Mouse (Mus musculus): ENCODE measurements around the gene Pdzrn4. TPM values are rescaled to one million over a fixed set of nuclear protein-coding genes. Genes with fewer than 3 reads are reported as not detected.

Pdzrn4 gene
- polyA plus RNA-seq, 1 experiment from 2014 or later: 7.8 TPM

DNA sequence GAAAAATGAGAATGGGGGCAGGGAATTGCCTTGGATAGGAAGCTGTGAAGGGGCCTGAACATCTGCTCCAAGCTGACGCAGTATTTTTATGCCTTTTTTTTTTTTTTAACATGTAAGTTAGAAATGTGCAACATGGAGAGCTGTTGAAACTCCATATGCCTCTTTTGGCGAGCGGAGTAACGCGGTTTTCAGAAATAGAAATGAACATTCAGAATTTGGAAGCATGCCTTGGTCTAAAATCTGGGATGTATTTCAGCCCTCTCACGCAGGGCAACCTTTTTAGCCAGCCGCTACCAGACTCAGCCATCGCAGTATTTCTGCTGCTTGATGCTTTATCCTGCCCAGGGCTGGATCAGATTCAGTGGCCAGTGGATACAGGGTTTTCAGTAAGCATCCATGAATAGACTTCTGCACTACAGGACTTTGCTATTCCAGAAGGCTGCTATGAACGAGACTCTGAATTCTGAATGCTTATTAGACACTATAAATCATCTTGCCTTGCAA lies 225.1 kb downstream of the Pdzrn4 start:
- no peaks in the 10 kb centered on the region for H3K36me3 ChIP-seq (ENCODE audit: control insufficient read depth, insufficient read depth, low read length)
- ATAC-seq (ENCODE audit: low FRiP score) (no peak), DNase-seq (ENCODE audit: low spot score, missing footprints) (peak; percentile 71)
- no peak overlapping the region for H3K27ac ChIP-seq (ENCODE audit: low read depth, low read length)
- H3K9me3 ChIP-seq (ENCODE audit: control insufficient read depth, low read length): no peaks in the 10 kb centered on the region
- H3K4me3 ChIP-seq (ENCODE audit: low read depth, low read length): no peak overlapping the region
- WGBS: 91% methylated on average over 9 of the region's 9 CpGs
- no peak overlapping the region for H3K4me2 ChIP-seq
- H3K9ac ChIP-seq (ENCODE audit: low read length): no peak overlapping the region
- no peaks in the 10 kb centered on the region for H3K4me1 ChIP-seq (ENCODE audit: control insufficient read depth, insufficient read depth, low read length)
- no peaks in the 10 kb centered on the region for H3K27me3 ChIP-seq (ENCODE audit: control insufficient read depth, insufficient read depth, low read length)

GRCm38 (mm10) chr15:92622323-92622722 lies 225.6 kb downstream of the Pdzrn4 start:
- no peak overlapping the region for H3K4me2 ChIP-seq
- H3K9me3 ChIP-seq (ENCODE audit: control insufficient read depth, low read length): no peaks in the 10 kb centered on the region
- H3K36me3 ChIP-seq (ENCODE audit: control insufficient read depth, insufficient read depth, low read length): no peaks in the 10 kb centered on the region
- DNase-seq (ENCODE audit: low spot score, missing footprints) (peak; percentile 75), ATAC-seq (ENCODE audit: low FRiP score) (no peak)
- H3K4me3 ChIP-seq (ENCODE audit: low read depth, low read length): no peak overlapping the region
- no peaks in the 10 kb centered on the region for H3K4me1 ChIP-seq (ENCODE audit: control insufficient read depth, insufficient read depth, low read length)
- no peaks in the 10 kb centered on the region for H3K27me3 ChIP-seq (ENCODE audit: control insufficient read depth, insufficient read depth, low read length)
- 85% methylated on average over 5 of the region's 5 CpGs for WGBS
- no peak overlapping the region for H3K27ac ChIP-seq (ENCODE audit: low read depth, low read length)
- no peak overlapping the region for H3K9ac ChIP-seq (ENCODE audit: low read length)

DNA sequence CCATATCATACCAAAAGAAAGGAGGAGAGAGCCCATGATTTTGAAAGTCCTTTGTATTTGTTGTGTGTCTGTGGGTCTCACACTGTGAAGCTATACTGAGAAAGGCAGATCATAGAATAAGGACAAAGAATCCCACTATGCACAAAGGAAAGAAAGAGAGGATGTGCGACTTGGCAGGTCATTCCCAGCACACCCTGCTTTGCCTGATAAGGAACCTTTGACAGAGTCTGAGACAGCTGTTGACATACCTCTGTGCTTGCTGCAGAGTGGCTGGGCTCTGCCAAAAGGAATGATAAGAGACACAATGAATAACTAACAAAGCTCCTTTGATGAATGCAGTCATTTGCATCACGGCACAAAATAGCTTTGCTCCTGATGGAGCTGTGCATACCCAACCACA lies 232.5 kb downstream of the Pdzrn4 start:
- Histone ChIP-seq H3K27me3 (ENCODE audit: control insufficient read depth, insufficient read depth, low read length) (no peaks in the 10 kb centered on the region), H3K4me1 (ENCODE audit: control insufficient read depth, insufficient read depth, low read length) (peaks cover 4% of the 10 kb centered on the region; the same call in 1 of the 2 replicates), H3K9me3 (ENCODE audit: control insufficient read depth, low read length) (no peaks in the 10 kb centered on the region), H3K4me3 (ENCODE audit: low read depth, low read length) (no peak overlapping the region), H3K27ac (ENCODE audit: low read depth, low read length) (no peak overlapping the region), H3K36me3 (ENCODE audit: control insufficient read depth, insufficient read depth, low read length) (no peaks in the 10 kb centered on the region), H3K9ac (ENCODE audit: low read length) (no peak overlapping the region), H3K4me2 (no peak overlapping the region)
- whole genome bisulfite sequencing: 33% methylated on average over 2 of the region's 2 CpGs
- no peak for DNase-seq (ENCODE audit: low spot score, missing footprints)
- no peak for ATAC-seq (ENCODE audit: low FRiP score)

- no peak for ATAC-seq (ENCODE audit: low FRiP score)
- no peak overlapping the region for H3K9ac ChIP-seq (ENCODE audit: low read length)
- no peak overlapping the region for H3K4me2 ChIP-seq
- H3K4me3 ChIP-seq (ENCODE audit: low read depth, low read length): no peak overlapping the region
- H3K36me3 ChIP-seq (ENCODE audit: control insufficient read depth, insufficient read depth, low read length): no peaks in the 10 kb centered on the region
- no peaks in the 10 kb centered on the region for H3K27me3 ChIP-seq (ENCODE audit: control insufficient read depth, insufficient read depth, low read length)
- no peak overlapping the region for H3K27ac ChIP-seq (ENCODE audit: low read depth, low read length)
- WGBS: 91% methylated on average over 14 of the region's 14 CpGs
- peaks cover 3% of the 10 kb centered on the region; the same call in 1 of the 2 replicates for H3K4me1 ChIP-seq (ENCODE audit: control insufficient read depth, insufficient read depth, low read length)
- no peak for DNase-seq (ENCODE audit: low spot score, missing footprints)
- no peaks in the 10 kb centered on the region for H3K9me3 ChIP-seq (ENCODE audit: control insufficient read depth, low read length)
Measured at GRCm38 (mm10) chr15:92634044-92634610, 237.4 kb downstream of the Pdzrn4 start.

GRCm38 (mm10) chr15:92640212-92641082 lies 243.8 kb downstream of the Pdzrn4 start:
- Histone ChIP-seq H3K27ac (ENCODE audit: low read depth, low read length) (no peak overlapping the region), H3K4me1 (ENCODE audit: control insufficient read depth, insufficient read depth, low read length) (no peaks in the 10 kb centered on the region), H3K9me3 (ENCODE audit: control insufficient read depth, low read length) (no peaks in the 10 kb centered on the region), H3K4me3 (ENCODE audit: low read depth, low read length) (no peak overlapping the region), H3K36me3 (ENCODE audit: control insufficient read depth, insufficient read depth, low read length) (no peaks in the 10 kb centered on the region), H3K27me3 (ENCODE audit: control insufficient read depth, insufficient read depth, low read length) (no peaks in the 10 kb centered on the region), H3K9ac (ENCODE audit: low read length) (no peak overlapping the region), H3K4me2 (no peak overlapping the region)
- no peak for ATAC-seq (ENCODE audit: low FRiP score)
- WGBS: 85% methylated on average over 18 of the region's 18 CpGs
- DNase-seq (ENCODE audit: low spot score, missing footprints): no peak

DNA sequence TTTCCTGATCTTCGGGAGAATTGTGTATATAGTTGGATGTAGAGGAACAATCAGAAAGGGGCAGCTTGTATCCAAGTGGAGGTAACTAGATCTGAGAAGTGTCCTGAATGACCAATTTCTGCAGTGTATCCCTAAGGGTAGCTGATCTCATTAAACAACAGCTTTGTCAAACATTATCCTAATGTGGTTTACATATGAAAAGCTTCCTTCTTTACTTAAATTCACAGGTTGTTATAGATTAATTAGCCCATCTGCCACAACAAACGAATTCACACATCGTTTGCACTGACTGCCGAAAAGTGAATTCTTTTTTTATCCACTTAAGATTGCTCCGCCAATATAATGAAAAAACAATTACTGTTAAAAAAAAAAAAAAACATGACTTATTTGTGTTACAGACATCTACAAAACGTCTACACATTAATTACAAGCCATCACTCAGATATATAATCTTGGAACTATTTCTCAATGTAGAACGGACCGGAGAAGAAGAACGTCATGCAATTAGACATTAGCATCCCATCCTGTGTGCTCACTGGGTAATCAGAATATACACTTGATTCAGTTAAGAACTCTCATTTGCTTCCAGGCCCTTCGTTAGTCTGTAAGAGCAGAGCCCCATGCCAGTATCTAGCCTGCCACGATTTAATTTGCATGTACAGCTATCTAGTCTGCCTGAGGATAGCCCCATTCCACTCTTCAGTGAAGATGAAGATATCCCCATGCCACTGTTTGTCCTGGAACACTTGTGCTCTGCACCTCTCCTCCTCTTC lies 274.8 kb downstream of the Pdzrn4 start:
- no peaks in the 10 kb centered on the region for H3K4me1 ChIP-seq (ENCODE audit: control insufficient read depth, insufficient read depth, low read length)
- no peaks in the 10 kb centered on the region for H3K36me3 ChIP-seq (ENCODE audit: control insufficient read depth, insufficient read depth, low read length)
- H3K27ac ChIP-seq (ENCODE audit: low read depth, low read length): no peak overlapping the region
- no peak overlapping the region for H3K4me3 ChIP-seq (ENCODE audit: low read depth, low read length)
- no peaks in the 10 kb centered on the region for H3K9me3 ChIP-seq (ENCODE audit: control insufficient read depth, low read length)
- WGBS: 85% methylated on average over 11 of the region's 11 CpGs
- no peak for ATAC-seq (ENCODE audit: low FRiP score)
- no peak overlapping the region for H3K4me2 ChIP-seq
- H3K27me3 ChIP-seq (ENCODE audit: control insufficient read depth, insufficient read depth, low read length): no peaks in the 10 kb centered on the region
- no peak for DNase-seq (ENCODE audit: low spot score, missing footprints)
- H3K9ac ChIP-seq (ENCODE audit: low read length): no peak overlapping the region

- Histone ChIP-seq H3K4me2 (no peak overlapping the region), H3K9ac (ENCODE audit: low read length) (no peak overlapping the region), H3K9me3 (ENCODE audit: control insufficient read depth, low read length) (no peaks in the 10 kb centered on the region), H3K36me3 (ENCODE audit: control insufficient read depth, insufficient read depth, low read length) (no peaks in the 10 kb centered on the region), H3K4me3 (ENCODE audit: low read depth, low read length) (no peak overlapping the region), H3K27ac (ENCODE audit: low read depth, low read length) (no peak overlapping the region), H3K4me1 (ENCODE audit: control insufficient read depth, insufficient read depth, low read length) (no peaks in the 10 kb centered on the region), H3K27me3 (ENCODE audit: control insufficient read depth, insufficient read depth, low read length) (no peaks in the 10 kb centered on the region)
- ATAC-seq (ENCODE audit: low FRiP score) (no peak), DNase-seq (ENCODE audit: low spot score, missing footprints) (no peak)
- WGBS: 86% methylated on average over 5 of the region's 5 CpGs
Measured at GRCm38 (mm10) chr15:92676096-92676495, 279.4 kb downstream of the Pdzrn4 start.

DNA sequence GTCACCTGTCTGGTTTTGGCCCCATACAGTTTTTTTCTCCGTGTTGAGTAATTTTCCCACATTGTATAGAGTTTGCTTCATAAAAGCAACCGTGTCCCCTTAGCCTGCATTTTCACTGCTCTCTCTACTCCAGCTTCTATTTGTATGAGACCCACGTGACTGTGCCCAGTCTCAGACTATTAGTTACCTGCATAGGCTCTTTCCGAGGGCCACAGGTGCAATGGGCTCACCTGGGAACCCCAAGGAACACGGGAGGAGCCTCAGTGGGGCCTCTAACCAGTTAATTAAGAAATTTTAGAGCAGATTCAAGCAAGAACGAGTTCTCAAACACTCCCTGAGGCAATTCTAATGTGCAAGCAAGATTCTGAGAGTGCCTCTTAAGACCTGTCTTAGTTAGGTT lies 281.7 kb downstream of the Pdzrn4 start:
- no peak overlapping the region for H3K4me3 ChIP-seq (ENCODE audit: low read depth, low read length)
- 77% methylated on average over 6 of the region's 6 CpGs for WGBS

GRCm38 (mm10) chr15:92679541-92679940 lies 282.9 kb downstream of the Pdzrn4 start:
- Histone ChIP-seq H3K4me2 (no peak overlapping the region), H3K4me1 (ENCODE audit: control insufficient read depth, insufficient read depth, low read length) (no peaks in the 10 kb centered on the region), H3K4me3 (ENCODE audit: low read depth, low read length) (no peak overlapping the region), H3K36me3 (ENCODE audit: control insufficient read depth, insufficient read depth, low read length) (no peaks in the 10 kb centered on the region), H3K9me3 (ENCODE audit: control insufficient read depth, low read length) (no peaks in the 10 kb centered on the region), H3K27me3 (ENCODE audit: control insufficient read depth, insufficient read depth, low read length) (no peaks in the 10 kb centered on the region), H3K27ac (ENCODE audit: low read depth, low read length) (no peak overlapping the region), H3K9ac (ENCODE audit: low read length) (no peak overlapping the region)
- ATAC-seq (ENCODE audit: low FRiP score) (no peak), DNase-seq (ENCODE audit: low spot score, missing footprints) (no peak)
- 96% methylated on average over 6 of the region's 6 CpGs for WGBS

More for the DNA sequence above, 281.7 kb downstream of the Pdzrn4 start:
- DNase-seq (ENCODE audit: low spot score, missing footprints): no peak
- H3K4me1 ChIP-seq (ENCODE audit: control insufficient read depth, insufficient read depth, low read length): no peaks in the 10 kb centered on the region
- no peak overlapping the region for H3K9ac ChIP-seq (ENCODE audit: low read length)
- H3K36me3 ChIP-seq (ENCODE audit: control insufficient read depth, insufficient read depth, low read length): no peaks in the 10 kb centered on the region
- no peak for ATAC-seq (ENCODE audit: low FRiP score)
- H3K27me3 ChIP-seq (ENCODE audit: control insufficient read depth, insufficient read depth, low read length): no peaks in the 10 kb centered on the region
- H3K27ac ChIP-seq (ENCODE audit: low read depth, low read length): no peak overlapping the region
- H3K9me3 ChIP-seq (ENCODE audit: control insufficient read depth, low read length): no peaks in the 10 kb centered on the region
- no peak overlapping the region for H3K4me2 ChIP-seq
